Mouse (Mus musculus): ENCODE data around the gene Pramel5. TPM values are rescaled to one million over a fixed set of nuclear protein-coding genes. Genes with fewer than 3 reads are reported as not detected.
"Not testable (repeated sequence)": the region's sequence is repeated elsewhere in the genome, so short reads cannot be mapped to it uniquely, and the experiment has no call there.

Gene Pramel5
- polyA plus RNA-seq (2014; fragmentation: Nextera tagmentation; extraction: Ambion mirVana), result not detected in 2 replicates

GRCm38 (mm10) chr4:144280388-144280787 lies at the start of gene Pramel5:
Gene Pramel5 (minus strand): TSS chr4:144280488.
- H3K36me3 ChIP-seq (ENCODE audit: control insufficient read depth, insufficient read depth, low read length); H3K4me1 ChIP-seq (replicated peaks; ENCODE audit: control insufficient read depth, insufficient read depth, low read length); H3K27me3 ChIP-seq (replicated peaks; ENCODE audit: control insufficient read depth, insufficient read depth, low read length): not testable (repeated sequence)

DNA sequence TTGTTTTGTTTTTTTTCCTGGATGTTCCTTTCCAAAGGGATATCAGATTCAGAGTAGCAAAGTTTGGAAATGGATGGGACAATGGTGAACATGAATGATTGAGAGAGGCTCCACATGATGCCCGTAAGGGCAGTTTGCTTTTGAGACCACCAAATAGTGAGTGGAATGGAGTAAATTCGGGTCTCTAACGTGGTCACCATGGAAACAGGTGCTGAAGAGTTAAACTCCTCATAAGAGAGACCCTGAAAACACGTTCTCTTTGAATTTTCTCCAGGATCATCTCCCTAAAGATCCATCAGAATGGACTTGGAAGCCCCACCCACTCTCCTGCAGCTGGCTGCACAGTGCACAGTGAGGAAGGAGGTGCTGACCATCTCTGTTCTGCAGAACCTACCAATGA lies 49.7 kb upstream of the Pramel5 start, which contains the start of gene Gm13128:
Gene Gm13128 (plus strand): TSS at position 301 of the 400 bp plus-strand sequence.
- not testable (repeated sequence) for ATAC-seq (replicated peaks; ENCODE audit: low FRiP score); H3K9ac ChIP-seq (ENCODE audit: low read depth, low read length)
- 60% methylated on average over 4 of the region's 4 CpGs for WGBS

More at GRCm38 (mm10) chr4:144280388-144280787, at the start of gene Pramel5:
- not testable (repeated sequence) for H3K4me3 ChIP-seq (ENCODE audit: low read depth, low read length); H3K9me3 ChIP-seq (ENCODE audit: control insufficient read depth, low read length); H3K4me2 ChIP-seq; H3K27ac ChIP-seq (ENCODE audit: low read depth, low read length); DNase-seq (ENCODE audit: low spot score); ATAC-seq (replicated peaks; ENCODE audit: low FRiP score); H3K9ac ChIP-seq (ENCODE audit: low read depth, low read length)
- WGBS, result 81% methylated on average over 1 of the region's 1 CpGs

GRCm38 (mm10) chr4:144312666-144313460 lies 32.6 kb upstream of the Pramel5 start:
- H3K4me3 ChIP-seq (ENCODE audit: low read depth, low read length); H3K36me3 ChIP-seq (ENCODE audit: control insufficient read depth, insufficient read depth, low read length); H3K9me3 ChIP-seq (ENCODE audit: control insufficient read depth, low read length); H3K4me2 ChIP-seq; ATAC-seq (replicated peaks; ENCODE audit: low FRiP score); H3K27ac ChIP-seq (ENCODE audit: low read depth, low read length); H3K9ac ChIP-seq (ENCODE audit: low read depth, low read length); H3K4me1 ChIP-seq (replicated peaks; ENCODE audit: control insufficient read depth, insufficient read depth, low read length); DNase-seq (ENCODE audit: low spot score); H3K27me3 ChIP-seq (replicated peaks; ENCODE audit: control insufficient read depth, insufficient read depth, low read length): not testable (repeated sequence)
- WGBS, result 75% methylated on average over 2 of the region's 2 CpGs

More for the DNA sequence above, 49.7 kb upstream of the Pramel5 start, which contains the start of gene Gm13128:
- H3K36me3 ChIP-seq (ENCODE audit: control insufficient read depth, insufficient read depth, low read length); DNase-seq (ENCODE audit: low spot score); H3K4me2 ChIP-seq; H3K9me3 ChIP-seq (ENCODE audit: control insufficient read depth, low read length); H3K4me3 ChIP-seq (ENCODE audit: low read depth, low read length); H3K27me3 ChIP-seq (replicated peaks; ENCODE audit: control insufficient read depth, insufficient read depth, low read length); H3K27ac ChIP-seq (ENCODE audit: low read depth, low read length); H3K4me1 ChIP-seq (replicated peaks; ENCODE audit: control insufficient read depth, insufficient read depth, low read length): not testable (repeated sequence)

DNA sequence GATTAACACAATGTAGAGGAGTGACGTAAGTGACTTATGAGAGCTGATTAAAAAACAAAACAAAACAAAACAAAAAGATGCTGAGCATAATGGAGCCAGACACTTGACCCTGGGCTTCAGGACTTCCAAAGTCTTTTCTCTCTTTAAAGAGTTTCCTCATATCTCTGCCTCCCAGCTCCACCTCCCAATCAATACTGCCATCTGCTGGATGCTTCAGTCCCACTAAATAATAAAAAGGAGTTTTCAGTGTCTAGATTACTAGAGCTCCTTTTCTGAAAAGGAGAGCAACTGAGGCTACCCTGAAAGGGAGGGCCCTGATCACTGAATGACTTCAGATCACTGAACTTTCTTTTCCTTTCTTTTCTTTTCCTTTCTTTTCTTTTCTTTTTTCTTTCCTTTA lies 19.1 kb upstream of the Pramel5 start:
- not testable (repeated sequence) for H3K9me3 ChIP-seq (ENCODE audit: control insufficient read depth, low read length); H3K27me3 ChIP-seq (replicated peaks; ENCODE audit: control insufficient read depth, insufficient read depth, low read length); DNase-seq (ENCODE audit: low spot score); H3K4me1 ChIP-seq (replicated peaks; ENCODE audit: control insufficient read depth, insufficient read depth, low read length); H3K27ac ChIP-seq (ENCODE audit: low read depth, low read length); ATAC-seq (replicated peaks; ENCODE audit: low FRiP score); H3K4me3 ChIP-seq (ENCODE audit: low read depth, low read length); H3K9ac ChIP-seq (ENCODE audit: low read depth, low read length); H3K4me2 ChIP-seq; H3K36me3 ChIP-seq (ENCODE audit: control insufficient read depth, insufficient read depth, low read length)
- WGBS, result 62% methylated on average over 1 of the region's 1 CpGs

DNA sequence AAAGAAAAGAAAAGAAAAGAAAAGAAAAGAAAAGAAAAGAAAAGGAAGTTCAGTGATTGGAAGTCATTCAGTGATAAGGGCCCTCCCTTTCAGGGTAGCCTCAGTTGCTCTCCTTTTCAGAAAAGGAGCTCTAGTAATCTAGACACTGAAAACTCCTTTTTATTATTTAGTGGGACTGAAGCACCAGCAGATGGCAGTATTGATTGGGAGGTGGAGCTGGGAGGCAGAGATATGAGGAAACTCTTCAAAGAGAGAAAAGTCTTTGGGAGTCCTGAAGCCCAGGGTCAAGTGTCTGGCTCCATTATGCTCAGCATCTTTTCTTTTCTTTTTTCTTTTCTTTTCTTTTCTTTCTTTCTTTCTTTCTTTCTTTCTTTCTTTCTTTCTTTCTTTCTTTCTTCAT lies 25.5 kb downstream of the Pramel5 start:
- not testable (repeated sequence) for DNase-seq (ENCODE audit: low spot score); H3K9me3 ChIP-seq (ENCODE audit: control insufficient read depth, low read length); H3K9ac ChIP-seq (ENCODE audit: low read depth, low read length); H3K4me1 ChIP-seq (replicated peaks; ENCODE audit: control insufficient read depth, insufficient read depth, low read length); H3K36me3 ChIP-seq (ENCODE audit: control insufficient read depth, insufficient read depth, low read length); ATAC-seq (replicated peaks; ENCODE audit: low FRiP score); H3K27me3 ChIP-seq (replicated peaks; ENCODE audit: control insufficient read depth, insufficient read depth, low read length); H3K4me2 ChIP-seq; H3K27ac ChIP-seq (ENCODE audit: low read depth, low read length); H3K4me3 ChIP-seq (ENCODE audit: low read depth, low read length)

Other genes with a start within 250 kb of the Pramel5 start
- gene Pramel4, start 221.4 kb downstream of the Pramel5 start, polyA plus RNA-seq (2014; fragmentation: Nextera tagmentation; extraction: Ambion mirVana), result not detected in 2 replicates
- not detected in 2 replicates for gene Gm13102, start 174.0 kb downstream of the Pramel5 start, polyA plus RNA-seq (2014; fragmentation: Nextera tagmentation; extraction: Ambion mirVana)
- gene Oog3, start 117.8 kb downstream of the Pramel5 start, polyA plus RNA-seq (2014; fragmentation: Nextera tagmentation; extraction: Ambion mirVana), result not detected in 2 replicates
- not detected in 2 replicates for gene Oog2, start 89.8 kb downstream of the Pramel5 start, polyA plus RNA-seq (2014; fragmentation: Nextera tagmentation; extraction: Ambion mirVana)
- gene C87977, start 67.2 kb downstream of the Pramel5 start, polyA plus RNA-seq (2014; fragmentation: Nextera tagmentation; extraction: Ambion mirVana), result not detected in 2 replicates
- gene Gm13128, start 49.8 kb upstream of the Pramel5 start, polyA plus RNA-seq (2014; fragmentation: Nextera tagmentation; extraction: Ambion mirVana), result not detected in 2 replicates
- not detected in 2 replicates for gene Gm13119, start 77.5 kb upstream of the Pramel5 start, polyA plus RNA-seq (2014; fragmentation: Nextera tagmentation; extraction: Ambion mirVana)
- not detected in 2 replicates for gene Pramef20, start 97.4 kb upstream of the Pramel5 start, polyA plus RNA-seq (2014; fragmentation: Nextera tagmentation; extraction: Ambion mirVana)
- 0.09 TPM in 1 of 2 replicates, not detected in the other for gene Pramef12, start 128.0 kb upstream of the Pramel5 start, polyA plus RNA-seq (2014; fragmentation: Nextera tagmentation; extraction: Ambion mirVana)
- not detected in 2 replicates for gene 1700012P22Rik, start 158.3 kb upstream of the Pramel5 start, polyA plus RNA-seq (2014; fragmentation: Nextera tagmentation; extraction: Ambion mirVana)
- gene Gm9944, start 172.8 kb upstream of the Pramel5 start, polyA plus RNA-seq (2014; fragmentation: Nextera tagmentation; extraction: Ambion mirVana), result not detected in 2 replicates
- not detected in 2 replicates for gene Aadacl3, start 183.3 kb upstream of the Pramel5 start, polyA plus RNA-seq (2014; fragmentation: Nextera tagmentation; extraction: Ambion mirVana)
- not detected in 2 replicates for gene 9430007A20Rik, start 239.3 kb upstream of the Pramel5 start, polyA plus RNA-seq (2014; fragmentation: Nextera tagmentation; extraction: Ambion mirVana)